Mouse (Mus musculus): ENCODE results near the gene 2310022B05Rik. TPM values are rescaled to one million over a fixed set of nuclear protein-coding genes. Genes with fewer than 3 reads are reported as not detected.

Gene 2310022B05Rik
- polyA plus RNA-seq, 1 experiment from 2014 or later, result 4.1 TPM

DNA sequence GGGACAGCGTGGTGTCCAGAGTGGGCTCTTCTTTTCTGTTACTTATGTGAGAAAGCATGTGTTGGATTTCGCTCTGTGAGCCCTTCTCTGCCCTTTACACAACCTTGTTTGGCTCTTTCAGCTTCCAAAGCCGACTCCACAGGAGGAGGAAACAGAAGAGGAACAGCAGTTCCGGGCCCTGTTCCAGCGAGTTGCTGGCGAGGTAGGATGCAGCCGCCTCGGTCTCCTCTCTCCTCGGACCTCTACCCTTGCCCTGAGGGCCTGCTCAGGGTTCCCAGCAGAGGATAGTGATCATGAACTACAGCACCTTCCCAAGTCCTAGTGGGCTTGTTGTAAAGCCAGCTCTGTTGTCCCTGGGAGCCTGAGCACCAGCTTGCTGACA, 54.2 kb downstream of the 2310022B05Rik start:
- Histone ChIP-seq H3K36me3 (replicated peaks; ENCODE audit: insufficient read depth, low read length) (no peaks in the 10 kb centered on the region), H3K27me3 (ENCODE audit: insufficient read depth, low read length) (no peaks in the 10 kb centered on the region), H3K4me2 (ENCODE audit: low read depth, low read length) (no peak overlapping the region), H3K9ac (replicated peaks) (no peak overlapping the region), H3K9me3 (ENCODE audit: low read length) (no peaks in the 10 kb centered on the region), H3K27ac (ENCODE audit: low read depth) (no peak overlapping the region), H3K4me1 (ENCODE audit: insufficient read depth) (no peaks in the 10 kb centered on the region), H3K4me3 (ENCODE audit: low read depth, low read length) (no peak overlapping the region)
- 71% methylated on average over 9 of the region's 9 CpGs for whole genome bisulfite sequencing (ENCODE audit: insufficient replicate concordance)
- no peak for DNase-seq
- ATAC-seq, result no peak
- TF ChIP-seq CTCF (IDR thresholded peaks at IDR 0.05; ENCODE audit: low read depth) (no peak), EP300 (IDR thresholded peaks at IDR 0.05; ENCODE audit: low read depth) (no peak)

DNA sequence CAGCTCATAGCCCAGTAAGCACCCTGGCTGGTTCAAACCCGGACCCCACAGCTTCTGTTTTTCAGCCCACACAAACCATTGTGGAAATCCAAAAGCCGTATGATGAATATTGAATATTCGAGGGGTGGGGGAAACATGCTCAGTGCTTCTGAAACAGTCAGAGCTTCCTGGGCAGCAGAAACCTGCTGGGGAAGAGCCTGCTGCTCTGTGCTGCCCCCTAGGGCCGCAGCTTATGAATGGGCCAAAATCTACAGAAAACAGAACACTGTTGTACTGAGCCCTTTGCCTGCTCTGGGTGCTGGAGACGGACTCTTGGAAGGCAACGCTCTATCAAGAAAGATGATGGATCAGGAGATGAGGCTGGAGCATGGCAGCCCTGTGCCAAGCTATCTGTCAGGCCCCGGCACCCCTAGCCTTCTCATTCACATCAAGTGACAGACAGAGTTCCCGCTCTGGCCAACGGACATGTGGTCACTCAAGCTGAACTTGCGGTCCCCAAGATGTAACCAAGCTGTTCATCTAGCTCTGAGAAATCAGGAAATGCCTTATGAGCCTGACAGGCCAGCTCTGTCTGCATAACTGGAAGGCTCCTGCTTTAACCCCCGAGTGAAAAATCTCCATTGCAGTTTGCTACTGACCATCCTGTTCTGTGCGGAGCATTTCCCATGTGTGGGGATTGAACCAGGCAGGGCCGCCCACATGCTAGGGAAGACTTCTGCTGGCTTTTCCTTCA, 54.8 kb downstream of the 2310022B05Rik start:
- ATAC-seq (no peak), DNase-seq (no peak)
- Histone ChIP-seq H3K27ac (ENCODE audit: low read depth) (no peak overlapping the region), H3K4me2 (ENCODE audit: low read depth, low read length) (no peak overlapping the region), H3K4me1 (ENCODE audit: insufficient read depth) (no peaks in the 10 kb centered on the region), H3K27me3 (ENCODE audit: insufficient read depth, low read length) (no peaks in the 10 kb centered on the region), H3K36me3 (replicated peaks; ENCODE audit: insufficient read depth, low read length) (no peaks in the 10 kb centered on the region), H3K9ac (replicated peaks) (no peak overlapping the region), H3K4me3 (ENCODE audit: low read depth, low read length) (no peak overlapping the region), H3K9me3 (ENCODE audit: low read length) (no peaks in the 10 kb centered on the region)
- 64% methylated on average over 13 of the region's 13 CpGs for WGBS (ENCODE audit: insufficient replicate concordance)
- peak; percentile 64 for TF ChIP-seq CTCF (IDR thresholded peaks at IDR 0.05; ENCODE audit: low read depth)
- TF ChIP-seq EP300 (IDR thresholded peaks at IDR 0.05; ENCODE audit: low read depth), result no peak

DNA sequence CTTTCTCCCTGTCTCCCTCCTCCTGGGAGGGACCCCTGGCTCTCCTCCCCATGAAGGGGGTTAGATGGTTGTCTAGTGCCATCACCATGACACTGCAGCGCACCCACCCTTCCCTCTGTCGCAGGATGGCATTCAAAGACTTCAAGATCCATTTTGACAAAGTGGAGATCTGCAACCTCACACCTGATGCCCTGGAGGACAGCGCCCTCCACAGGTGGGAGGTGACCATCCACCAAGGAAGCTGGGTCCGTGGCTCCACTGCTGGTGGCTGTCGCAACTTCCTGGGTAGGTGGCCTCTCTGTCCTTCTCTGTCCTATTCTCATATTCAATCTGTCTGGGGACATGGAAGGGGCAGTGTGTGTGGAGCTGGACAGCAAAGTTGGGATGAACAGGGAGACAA, 59.1 kb downstream of the 2310022B05Rik start:
- H3K27ac ChIP-seq (ENCODE audit: low read depth), result no peak overlapping the region
- DNase-seq (peak; percentile 45), ATAC-seq (no peak)
- no peak overlapping the region for H3K9ac ChIP-seq (replicated peaks)
- 61% methylated on average over 5 of the region's 5 CpGs for WGBS (ENCODE audit: insufficient replicate concordance)
- no peaks in the 10 kb centered on the region for H3K9me3 ChIP-seq (ENCODE audit: low read length)
- no peak overlapping the region for H3K4me3 ChIP-seq (ENCODE audit: low read depth, low read length)
- no peaks in the 10 kb centered on the region for H3K36me3 ChIP-seq (replicated peaks; ENCODE audit: insufficient read depth, low read length)
- no peak overlapping the region for H3K4me2 ChIP-seq (ENCODE audit: low read depth, low read length)
- TF ChIP-seq EP300 (IDR thresholded peaks at IDR 0.05; ENCODE audit: low read depth) (no peak), CTCF (IDR thresholded peaks at IDR 0.05; ENCODE audit: low read depth) (peak; percentile 59)
- no peaks in the 10 kb centered on the region for H3K27me3 ChIP-seq (ENCODE audit: insufficient read depth, low read length)
- no peaks in the 10 kb centered on the region for H3K4me1 ChIP-seq (ENCODE audit: insufficient read depth)

- Histone ChIP-seq H3K27me3 (ENCODE audit: insufficient read depth, low read length) (no peaks in the 10 kb centered on the region), H3K27ac (ENCODE audit: low read depth) (peak overlapping the region; percentile 82), H3K4me2 (ENCODE audit: low read depth, low read length) (no peak overlapping the region), H3K9me3 (ENCODE audit: low read length) (no peaks in the 10 kb centered on the region), H3K36me3 (replicated peaks; ENCODE audit: insufficient read depth, low read length) (no peaks in the 10 kb centered on the region), H3K9ac (replicated peaks) (0 out of 2 replicates have a peak overlapping the region, but pooled peaks have one; percentile 21), H3K4me3 (ENCODE audit: low read depth, low read length) (no peak overlapping the region), H3K4me1 (ENCODE audit: insufficient read depth) (peaks cover 17% of the 10 kb centered on the region)
- TF ChIP-seq EP300 (IDR thresholded peaks at IDR 0.05; ENCODE audit: low read depth), result no peak
- TF ChIP-seq CTCF (IDR thresholded peaks at IDR 0.05; ENCODE audit: low read depth), result no peak
- peak; percentile 55 for DNase-seq
- peak; percentile 81 for ATAC-seq
- WGBS (ENCODE audit: insufficient replicate concordance), result 46% methylated on average over 4 of the region's 4 CpGs
Observed at GRCm38 (mm10) chr8:124589393-124589792, 73.8 kb downstream of the 2310022B05Rik start.

GRCm38 (mm10) chr8:124586556-124586955, 76.6 kb downstream of the 2310022B05Rik start:
- peaks cover 17% of the 10 kb centered on the region for H3K4me1 ChIP-seq (ENCODE audit: insufficient read depth)
- TF ChIP-seq CTCF (IDR thresholded peaks at IDR 0.05; ENCODE audit: low read depth) (no peak), EP300 (IDR thresholded peaks at IDR 0.05; ENCODE audit: low read depth) (no peak)
- no peaks in the 10 kb centered on the region for H3K36me3 ChIP-seq (replicated peaks; ENCODE audit: insufficient read depth, low read length)
- DNase-seq (no peak), ATAC-seq (no peak)
- WGBS (ENCODE audit: insufficient replicate concordance), result 83% methylated on average over 2 of the region's 2 CpGs
- no peaks in the 10 kb centered on the region for H3K27me3 ChIP-seq (ENCODE audit: insufficient read depth, low read length)
- no peak overlapping the region for H3K4me3 ChIP-seq (ENCODE audit: low read depth, low read length)
- peak overlapping the region; percentile 57; the same call in 1 of the 2 replicates for H3K27ac ChIP-seq (ENCODE audit: low read depth)
- H3K9ac ChIP-seq (replicated peaks), result no peak overlapping the region
- H3K4me2 ChIP-seq (ENCODE audit: low read depth, low read length), result no peak overlapping the region
- no peaks in the 10 kb centered on the region for H3K9me3 ChIP-seq (ENCODE audit: low read length)

Other genes with a start within 250 kb of the 2310022B05Rik start
- 0.13 and 0.18 TPM in 2 replicates for gene Pgbd5, start 223.7 kb downstream of the 2310022B05Rik start, polyA plus RNA-seq (2015; fragmentation: Nextera tagmentation; extraction: Ambion mirVana)
- gene Cog2, start 142.6 kb downstream of the 2310022B05Rik start, polyA plus RNA-seq (2015; fragmentation: Nextera tagmentation; extraction: Ambion mirVana), result 9.7 and 12.1 TPM in 2 replicates
- 782 and 883 TPM in 2 replicates for gene Agt, start 93.7 kb downstream of the 2310022B05Rik start, polyA plus RNA-seq (2015; fragmentation: Nextera tagmentation; extraction: Ambion mirVana)
- gene Capn9, start 87.3 kb downstream of the 2310022B05Rik start, polyA plus RNA-seq (2015; fragmentation: Nextera tagmentation; extraction: Ambion mirVana), result 0.26 TPM in 1 of 2 replicates, not detected in the other
- 11.5 and 14.0 TPM in 2 replicates for gene Ttc13, start 58.6 kb upstream of the 2310022B05Rik start, polyA plus RNA-seq (2015; fragmentation: Nextera tagmentation; extraction: Ambion mirVana)
- gene Arv1, start 58.8 kb upstream of the 2310022B05Rik start, polyA plus RNA-seq (2015; fragmentation: Nextera tagmentation; extraction: Ambion mirVana), result 4.5 and 5.2 TPM in 2 replicates
- 3.7 and 5.6 TPM in 2 replicates for gene Fam89a, start 88.5 kb upstream of the 2310022B05Rik start, polyA plus RNA-seq (2015; fragmentation: Nextera tagmentation; extraction: Ambion mirVana)
- gene Trim67, start 129.7 kb upstream of the 2310022B05Rik start, polyA plus RNA-seq (2015; fragmentation: Nextera tagmentation; extraction: Ambion mirVana), result 0.05 and 0.06 TPM in 2 replicates
- gene Gnpat, start 199.7 kb upstream of the 2310022B05Rik start, polyA plus RNA-seq (2015; fragmentation: Nextera tagmentation; extraction: Ambion mirVana), result 20.9 and 24.2 TPM in 2 replicates
- gene 2810004N23Rik, start 199.8 kb upstream of the 2310022B05Rik start, polyA plus RNA-seq (2015; fragmentation: Nextera tagmentation; extraction: Ambion mirVana), result 16.8 and 17.6 TPM in 2 replicates
- gene Exoc8, start 234.3 kb upstream of the 2310022B05Rik start, polyA plus RNA-seq (2015; fragmentation: Nextera tagmentation; extraction: Ambion mirVana), result 2.7 and 2.8 TPM in 2 replicates
- gene Sprtn, start 234.5 kb upstream of the 2310022B05Rik start, polyA plus RNA-seq (2015; fragmentation: Nextera tagmentation; extraction: Ambion mirVana), result 3.7 and 4.0 TPM in 2 replicates

Measured in liver, postnatal 0 days (tissue).